Mouse (Mus musculus): ENCODE measurements around the gene Slc35g3.
A peak's percentile ranks its signal among the peaks of the same experiment; 100 is the strongest.
"Not testable (repeated sequence)": the region's sequence is repeated elsewhere in the genome, so short reads cannot be mapped to it uniquely, and the experiment has no call there.

Slc35g3 gene

DNA sequence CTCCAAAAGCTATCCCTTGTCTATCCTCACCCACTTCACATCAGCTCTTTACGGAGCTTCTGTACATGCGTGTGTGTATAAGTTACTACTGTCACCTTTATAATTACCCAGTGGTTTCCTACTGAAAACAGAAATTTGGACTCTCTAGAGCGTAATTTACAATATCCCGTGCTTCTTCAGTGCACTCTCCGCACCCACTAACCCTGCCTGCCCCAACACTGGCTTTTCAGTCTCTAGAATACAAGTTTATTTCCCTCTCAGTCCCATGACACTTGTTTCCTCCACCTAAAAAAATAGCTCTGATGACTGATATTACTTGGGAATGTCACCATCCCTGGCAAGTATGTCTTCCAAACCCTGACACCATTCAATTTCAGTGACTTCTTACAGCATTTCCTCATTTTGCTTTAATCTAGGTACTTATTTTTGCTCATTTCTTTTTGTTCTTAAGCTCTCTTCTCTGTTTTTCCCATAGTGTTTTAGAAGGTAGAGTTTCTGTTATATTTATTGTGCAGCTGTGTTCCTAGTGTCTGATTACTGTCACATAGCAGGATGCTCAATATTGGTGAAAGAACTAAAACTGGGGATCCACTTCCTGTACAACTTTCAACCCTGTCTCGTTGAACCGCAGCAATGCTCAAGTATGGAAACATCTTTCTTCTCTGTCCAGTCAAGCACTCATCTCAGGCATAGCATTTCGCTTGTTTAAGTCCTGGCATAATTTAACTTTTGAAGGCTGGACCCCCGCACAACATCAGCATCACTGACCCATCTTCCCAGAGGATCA lies 4.3 kb downstream of the Slc35g3 start:
- DNase-seq (ENCODE audit: extremely low read depth, insufficient read length, low spot score), result no peak

DNA sequence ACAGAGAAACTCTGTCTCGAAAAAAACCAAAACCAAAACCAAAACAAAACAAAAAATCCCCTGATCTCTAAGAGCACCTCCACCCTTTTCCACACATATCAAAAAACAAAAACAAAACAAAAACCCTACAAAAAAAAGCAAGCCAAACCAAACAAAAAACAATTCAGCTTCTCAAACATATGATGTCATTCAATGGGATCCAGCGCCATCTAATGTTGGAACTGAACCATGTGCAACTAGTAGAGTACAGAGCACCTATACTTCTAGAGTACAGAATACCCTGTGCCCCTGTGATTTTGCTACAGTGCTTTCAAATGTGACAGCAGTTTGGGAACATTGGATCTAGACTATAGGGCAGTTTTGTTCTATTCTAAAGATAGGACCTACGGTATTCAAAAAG lies 7.1 kb downstream of the Slc35g3 start:
- DNase-seq (ENCODE audit: extremely low read depth, insufficient read length, low spot score), result no peak

DNA sequence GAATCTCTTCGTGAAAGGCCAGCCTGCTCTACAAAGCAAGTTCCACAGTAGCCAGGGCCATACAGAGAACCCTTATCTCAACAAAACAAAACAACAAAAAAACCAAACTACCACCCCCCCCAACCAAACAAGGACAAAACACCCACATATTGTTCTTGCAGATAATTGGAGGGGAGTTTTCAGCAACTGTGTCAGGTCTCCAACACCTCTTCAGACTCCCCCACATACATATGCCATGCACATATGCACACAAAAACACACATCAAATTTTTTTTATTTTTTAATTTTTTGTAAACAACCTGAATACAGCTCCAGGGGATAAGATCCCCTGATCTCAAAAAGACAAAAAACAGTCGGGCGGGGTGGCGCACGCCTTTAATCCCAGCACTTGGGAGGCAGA lies 7.5 kb downstream of the Slc35g3 start:
- no peak for DNase-seq (ENCODE audit: extremely low read depth, insufficient read length, low spot score)

DNA sequence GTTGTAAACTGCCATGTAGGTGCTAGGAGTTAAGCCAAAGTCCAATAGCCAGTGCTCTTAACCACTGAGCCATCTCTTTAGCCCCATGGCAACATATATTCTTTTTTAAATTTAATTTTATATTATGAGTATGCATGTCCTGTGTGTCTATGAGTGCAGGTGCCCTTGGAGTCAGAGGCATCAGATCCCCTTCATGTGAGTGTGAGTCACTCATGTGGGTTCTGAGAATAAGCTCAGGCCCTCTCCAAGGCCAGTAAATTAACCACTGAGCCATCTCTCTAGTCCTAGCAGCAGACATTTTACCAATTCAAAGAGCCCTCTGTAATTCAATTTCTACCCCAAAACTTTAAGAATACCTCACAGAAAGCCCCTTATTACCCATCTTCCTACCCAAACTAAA lies 9.1 kb downstream of the Slc35g3 start:
- no peak for DNase-seq (ENCODE audit: extremely low read depth, insufficient read length, low spot score)

DNA sequence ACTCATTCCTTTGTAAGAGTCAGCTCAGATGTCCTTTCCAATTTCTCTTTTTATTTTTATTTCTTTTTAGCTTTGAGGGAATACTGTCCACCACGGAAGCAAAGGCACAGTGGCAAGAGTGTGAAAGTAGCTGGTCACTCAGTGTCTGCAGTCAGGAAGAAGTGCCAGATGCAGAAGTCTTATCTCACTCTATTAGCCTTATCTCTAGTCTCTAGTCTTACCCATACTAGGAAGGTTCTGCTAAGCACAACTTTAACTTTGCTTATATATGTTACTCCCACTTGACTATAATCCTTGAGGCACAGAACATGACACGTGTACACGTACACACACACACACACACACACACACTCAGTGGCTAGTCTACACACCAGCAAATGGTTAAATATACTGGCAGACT lies 10.1 kb downstream of the Slc35g3 start:
- DNase-seq (ENCODE audit: extremely low read depth, insufficient read length, low spot score), result no peak

DNA sequence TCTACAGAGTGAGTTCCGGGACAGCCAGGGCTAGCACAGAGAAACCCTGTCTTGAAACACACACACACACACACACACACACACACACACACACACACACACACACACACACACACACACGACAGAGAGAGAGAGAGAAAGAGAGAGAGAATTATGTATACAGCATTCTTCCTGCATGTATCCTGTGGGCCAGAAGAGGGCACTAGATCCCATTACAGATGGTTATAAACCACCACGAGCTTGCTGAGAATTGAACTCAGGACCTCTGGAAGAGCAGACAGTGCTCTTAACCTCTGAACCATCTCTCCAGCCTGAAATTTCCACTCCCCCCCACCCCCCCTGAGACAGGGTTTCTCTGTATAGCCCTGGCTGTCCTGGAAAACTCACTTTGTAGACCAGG lies 30.4 kb downstream of the Slc35g3 start:
- DNase-seq (ENCODE audit: extremely low read depth, insufficient read length, low spot score), result not testable (repeated sequence)

DNA sequence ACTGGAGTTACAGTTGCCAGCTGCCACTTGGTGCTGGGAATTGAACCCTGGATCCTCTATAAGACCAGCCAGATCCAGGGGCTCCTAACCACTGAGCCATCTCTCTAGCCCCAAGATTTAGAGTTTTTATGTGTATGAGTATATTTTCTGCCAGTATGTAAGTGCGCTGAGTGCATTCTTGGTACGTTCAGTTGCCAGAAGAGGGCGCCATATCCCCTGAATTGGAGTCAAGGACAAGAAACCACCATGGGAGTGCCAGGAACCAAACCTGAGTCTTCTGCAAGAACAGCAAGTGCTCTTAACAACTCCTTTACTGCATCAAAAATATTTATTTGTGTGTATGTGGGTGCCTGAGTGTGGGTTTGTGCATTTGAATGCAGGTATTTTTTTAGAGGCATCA lies 32.7 kb downstream of the Slc35g3 start:
- DNase-seq (ENCODE audit: extremely low read depth, insufficient read length, low spot score), result peak; percentile 44

DNA sequence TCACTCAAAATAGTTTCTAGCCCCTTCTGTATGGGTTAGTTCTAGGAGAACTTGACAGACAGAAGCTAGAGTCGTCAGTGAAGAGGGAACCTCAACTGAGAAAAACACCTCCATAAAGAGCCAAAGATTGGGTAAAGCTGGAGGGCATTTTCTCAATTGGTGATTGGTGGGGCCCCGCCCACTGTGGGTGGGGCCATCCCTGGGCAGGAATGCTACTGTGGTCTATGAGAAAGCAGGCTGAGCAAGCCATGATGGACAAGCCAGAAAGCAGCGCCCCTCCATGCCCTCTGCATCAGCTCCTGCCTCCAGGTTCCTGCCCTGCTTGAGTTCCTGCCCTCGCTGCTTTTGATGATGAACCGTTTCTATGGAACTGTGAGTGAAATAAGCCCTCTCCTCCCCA lies 35.8 kb downstream of the Slc35g3 start:
- peak; percentile 63 for DNase-seq (ENCODE audit: extremely low read depth, insufficient read length, low spot score)

DNA sequence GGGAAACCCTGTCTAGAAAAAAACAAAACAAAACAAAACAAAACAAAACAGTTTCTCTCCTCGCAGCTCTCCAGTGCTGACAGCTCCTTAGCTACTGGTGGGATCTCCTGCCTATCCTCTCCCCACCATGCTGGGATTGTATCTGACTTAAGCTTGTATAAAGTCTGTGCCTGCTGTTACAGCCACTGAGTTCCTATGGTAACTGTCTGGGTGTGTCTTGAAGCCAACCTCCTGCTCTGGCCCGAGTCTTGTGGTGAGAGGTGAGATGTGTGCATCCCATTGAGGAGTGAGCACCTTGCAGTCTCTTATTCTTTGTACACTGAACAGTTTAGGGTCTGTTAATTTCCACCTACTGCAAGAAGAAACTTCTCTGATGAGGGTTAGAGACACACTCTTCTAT lies 38.7 kb downstream of the Slc35g3 start:
- DNase-seq (ENCODE audit: extremely low read depth, insufficient read length, low spot score), result no peak

DNA sequence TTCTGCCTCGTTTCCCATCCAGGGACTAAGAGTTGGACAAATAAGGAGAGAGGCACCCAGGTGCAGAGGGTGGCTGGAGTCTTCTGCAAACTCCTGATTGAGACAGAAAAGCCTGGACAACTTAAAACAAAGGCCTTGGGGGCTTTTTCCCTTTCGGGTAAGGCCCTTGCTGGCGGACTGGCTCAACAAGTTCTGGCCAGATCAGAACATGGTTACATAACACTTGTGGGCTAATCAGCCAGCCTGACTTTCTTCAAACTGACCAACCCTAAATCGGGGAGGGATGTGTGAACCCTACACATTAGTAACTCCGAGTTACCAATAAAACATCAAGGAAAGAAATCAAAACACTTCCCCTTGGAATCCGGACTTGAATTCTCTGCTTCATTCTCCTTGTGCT lies 40.9 kb downstream of the Slc35g3 start:
- DNase-seq (ENCODE audit: extremely low read depth, insufficient read length, low spot score), result no peak

DNA sequence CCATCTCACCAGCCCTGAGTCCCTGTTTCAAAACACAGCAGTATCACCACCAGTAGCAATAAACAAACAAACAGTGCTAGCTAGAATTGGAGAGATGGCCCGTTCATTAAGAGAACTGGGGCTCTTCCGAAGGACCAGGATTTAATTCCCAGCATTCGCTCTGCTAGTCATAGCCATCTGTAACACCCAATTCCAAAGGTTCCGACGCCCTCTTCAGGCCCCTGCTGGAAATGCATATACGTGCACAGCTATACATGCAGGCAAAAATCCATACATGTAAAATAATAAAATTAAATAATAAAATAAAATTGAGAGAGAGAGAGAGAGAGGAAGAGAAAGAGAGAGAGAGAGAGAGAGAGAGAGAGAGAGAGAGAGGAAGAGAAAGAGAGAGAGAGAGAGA lies 42.3 kb downstream of the Slc35g3 start:
- DNase-seq (ENCODE audit: extremely low read depth, insufficient read length, low spot score), result no peak

DNA sequence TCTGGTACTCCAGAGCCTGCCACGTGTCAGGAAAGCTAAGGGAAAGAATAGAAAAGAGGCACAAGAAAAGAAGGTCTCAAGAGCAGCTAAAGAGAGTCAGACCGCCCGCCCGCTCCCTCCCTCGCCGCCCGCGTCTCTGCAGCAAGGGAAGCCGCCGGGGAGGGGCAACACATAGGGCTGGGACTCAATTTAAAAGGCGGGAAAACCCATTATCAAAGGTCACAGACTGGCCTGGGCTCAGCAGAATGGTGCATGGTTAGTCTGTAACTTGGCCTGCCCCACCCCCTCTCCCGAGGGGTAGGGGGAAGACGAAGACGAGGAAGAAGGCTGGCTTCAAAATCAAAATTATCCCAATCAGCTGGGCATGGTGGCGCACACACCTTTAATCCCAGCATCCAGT lies 43.1 kb downstream of the Slc35g3 start:
- no peak for DNase-seq (ENCODE audit: extremely low read depth, insufficient read length, low spot score)

DNA sequence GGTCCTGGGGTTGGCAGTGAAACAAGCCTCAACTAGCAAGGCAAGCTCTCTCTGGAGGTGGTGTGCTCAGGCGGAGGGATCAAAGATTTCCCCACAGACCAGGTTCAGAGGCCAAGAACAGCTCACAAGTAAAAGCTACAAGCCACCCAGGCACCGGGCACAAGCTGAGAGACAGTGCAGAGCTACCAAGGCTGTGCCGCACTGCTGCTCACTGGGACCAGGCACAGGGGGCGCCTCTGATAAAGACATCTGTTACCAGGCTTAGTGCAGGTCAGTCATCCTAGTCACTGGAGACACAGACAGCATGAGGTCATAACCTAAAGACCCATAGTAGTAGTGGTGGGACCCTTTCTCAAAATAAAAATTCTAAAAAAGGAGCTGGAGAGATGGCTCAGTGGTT lies 44.8 kb downstream of the Slc35g3 start:
- no peak for DNase-seq (ENCODE audit: extremely low read depth, insufficient read length, low spot score)

DNA sequence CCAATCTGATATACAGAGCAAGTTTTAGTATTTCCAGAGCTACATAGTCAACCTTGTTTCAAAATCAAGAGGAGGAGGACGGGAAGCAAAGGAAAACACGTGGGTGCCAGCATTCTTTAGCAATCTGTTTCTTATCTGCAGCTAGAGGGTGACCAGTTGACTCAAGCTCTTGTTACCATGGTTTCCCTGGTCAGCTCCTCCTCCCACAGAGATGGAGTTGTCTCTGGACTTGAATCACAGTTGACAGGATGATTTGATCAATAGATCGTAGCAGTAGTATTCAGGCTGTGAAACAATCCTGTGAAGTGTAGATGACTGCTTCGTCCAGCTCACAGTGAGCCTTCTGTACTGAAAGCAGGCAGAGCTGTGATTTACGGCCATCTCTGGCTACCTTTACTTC lies 45.8 kb downstream of the Slc35g3 start:
- DNase-seq (ENCODE audit: extremely low read depth, insufficient read length, low spot score), result no peak

DNA sequence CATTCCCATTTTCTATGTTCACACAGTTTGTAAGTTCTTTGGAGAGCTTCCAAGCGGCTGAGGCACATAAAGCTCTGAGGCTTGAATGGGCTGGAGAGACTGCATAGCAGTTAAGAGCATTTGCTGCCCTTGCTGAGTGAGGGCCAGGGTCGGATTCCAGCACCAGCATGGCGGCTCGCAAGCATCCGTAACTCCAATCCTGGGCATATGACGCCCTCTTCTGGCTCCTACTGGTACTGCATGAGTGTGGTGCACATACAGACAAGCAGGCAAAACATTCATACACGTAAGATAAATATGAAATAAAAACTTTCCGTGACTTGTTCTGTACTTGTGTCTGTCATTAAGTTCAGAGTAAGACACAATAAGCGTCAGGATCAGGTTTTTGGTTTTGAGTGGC lies 46.3 kb downstream of the Slc35g3 start:
- DNase-seq (ENCODE audit: extremely low read depth, insufficient read length, low spot score), result peak; percentile 43

DNA sequence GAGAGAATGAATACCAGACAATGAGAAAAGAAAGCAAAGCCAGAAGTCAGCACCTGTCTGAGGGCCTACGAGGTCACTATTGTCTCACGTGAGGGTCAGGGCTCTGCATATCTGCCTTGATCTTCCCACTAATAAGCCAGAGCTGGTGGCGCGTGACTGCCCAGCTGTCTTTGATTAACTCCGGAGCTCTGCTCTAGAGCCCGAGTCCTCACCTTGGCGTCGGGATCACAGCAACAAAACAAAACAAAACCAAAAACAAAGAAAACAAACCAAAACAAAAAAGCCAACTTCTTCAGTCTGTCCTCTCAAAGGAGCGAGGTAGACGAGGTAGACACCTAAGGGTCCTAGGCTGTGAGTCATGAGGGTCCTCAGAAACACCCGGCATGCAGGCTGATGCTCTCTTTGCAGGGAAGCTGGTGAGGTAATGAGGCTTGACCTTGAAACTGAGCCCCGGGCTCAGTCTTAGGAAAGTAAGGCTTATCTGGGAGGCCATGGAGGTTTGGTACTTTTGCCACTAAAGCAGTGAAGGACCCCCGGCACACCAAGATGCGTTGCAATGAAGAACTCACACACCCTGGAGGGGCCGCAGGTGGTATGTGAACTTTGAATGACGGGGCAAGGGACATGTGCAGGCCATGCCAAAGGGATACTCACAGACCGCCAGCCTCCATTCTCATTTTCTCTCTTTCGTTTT lies 47.0 kb downstream of the Slc35g3 start:
- no peak for DNase-seq (ENCODE audit: extremely low read depth, insufficient read length, low spot score)

DNA sequence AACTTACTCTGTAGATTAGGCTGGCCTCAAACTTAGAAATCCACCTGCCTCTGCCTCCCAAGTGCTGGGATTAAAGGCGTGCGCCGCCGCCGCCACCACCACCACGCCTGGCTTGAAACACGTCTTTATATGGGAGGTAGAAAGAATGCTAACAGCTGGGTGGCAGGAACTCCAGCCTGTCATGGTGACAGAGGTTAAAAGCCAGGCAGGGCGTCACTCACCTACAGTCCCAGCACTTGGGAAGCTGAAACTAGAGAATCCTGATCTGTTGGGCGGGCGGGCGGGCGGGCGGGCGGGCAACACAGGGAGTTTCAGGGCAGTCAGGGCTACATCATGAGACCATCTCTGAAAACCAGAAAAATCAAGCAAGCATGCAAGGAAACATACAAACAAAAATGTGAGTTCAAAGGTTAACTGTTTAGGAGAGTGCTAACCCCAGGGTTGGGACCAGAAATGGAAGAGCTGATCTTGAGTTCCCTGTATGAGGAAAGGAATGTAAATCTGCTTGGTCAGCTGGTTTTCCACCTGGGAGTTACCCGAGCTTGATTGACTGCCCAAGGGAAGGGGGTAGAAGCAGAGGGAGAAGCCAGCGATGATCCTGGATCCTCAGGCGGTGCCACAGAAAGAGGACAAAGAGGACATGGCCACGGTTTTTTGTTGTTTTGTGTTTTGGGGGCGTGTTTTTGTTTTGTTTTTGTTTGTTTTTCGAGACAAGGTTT lies 48.7 kb downstream of the Slc35g3 start:
- DNase-seq (ENCODE audit: extremely low read depth, insufficient read length, low spot score), result no peak

DNA sequence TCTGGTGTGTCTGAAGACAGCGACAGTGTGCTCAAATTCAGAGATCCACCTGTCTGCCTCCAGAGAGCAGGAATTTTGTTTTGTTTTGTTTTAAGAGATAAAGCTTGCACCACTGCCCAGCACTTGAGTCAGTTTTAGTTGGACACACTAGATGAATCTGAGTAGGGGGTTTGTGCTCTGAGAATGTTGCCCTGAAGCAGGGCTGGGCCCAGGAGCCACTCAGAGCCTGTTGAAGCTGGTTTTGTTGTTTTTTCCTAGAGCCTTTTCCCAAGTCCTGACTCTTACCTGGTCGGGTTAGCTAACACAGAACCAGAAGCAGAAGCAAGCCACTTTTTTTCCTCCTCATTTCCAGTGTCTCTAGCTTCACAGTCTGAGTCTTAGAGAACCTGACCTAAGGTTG lies 50.7 kb downstream of the Slc35g3 start:
- no peak for DNase-seq (ENCODE audit: extremely low read depth, insufficient read length, low spot score)

DNA sequence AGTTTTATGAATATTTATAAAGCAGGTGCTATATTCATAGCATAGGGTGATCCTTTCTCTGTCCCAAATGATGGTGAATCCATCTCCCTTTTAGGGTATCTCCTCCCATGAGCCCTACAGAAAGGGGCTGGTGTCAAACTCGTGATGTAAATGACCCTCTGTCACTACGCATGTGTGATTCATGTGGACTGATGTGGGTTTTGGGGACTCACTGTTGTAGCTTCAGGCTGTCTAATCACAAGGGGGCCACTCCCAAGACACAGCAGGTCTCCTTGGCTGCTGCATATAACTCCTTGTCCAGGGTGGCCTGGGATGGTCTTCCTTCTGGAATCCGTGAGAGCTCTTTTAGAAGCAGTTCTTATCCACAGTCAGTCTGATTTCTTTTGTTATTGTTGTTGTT lies 51.3 kb downstream of the Slc35g3 start:
- DNase-seq (ENCODE audit: extremely low read depth, insufficient read length, low spot score), result no peak

Data from 3134 (cell line).